Mouse (Mus musculus): ENCODE measurements around the gene Ftl1. TPM values are rescaled to one million over a fixed set of nuclear protein-coding genes. Genes with fewer than 3 reads are reported as not detected.

Ftl1 gene
- total and polyA plus RNA-seq, 3 experiments, result 1,416 to 2,290 TPM; not detected in 1

DNA sequence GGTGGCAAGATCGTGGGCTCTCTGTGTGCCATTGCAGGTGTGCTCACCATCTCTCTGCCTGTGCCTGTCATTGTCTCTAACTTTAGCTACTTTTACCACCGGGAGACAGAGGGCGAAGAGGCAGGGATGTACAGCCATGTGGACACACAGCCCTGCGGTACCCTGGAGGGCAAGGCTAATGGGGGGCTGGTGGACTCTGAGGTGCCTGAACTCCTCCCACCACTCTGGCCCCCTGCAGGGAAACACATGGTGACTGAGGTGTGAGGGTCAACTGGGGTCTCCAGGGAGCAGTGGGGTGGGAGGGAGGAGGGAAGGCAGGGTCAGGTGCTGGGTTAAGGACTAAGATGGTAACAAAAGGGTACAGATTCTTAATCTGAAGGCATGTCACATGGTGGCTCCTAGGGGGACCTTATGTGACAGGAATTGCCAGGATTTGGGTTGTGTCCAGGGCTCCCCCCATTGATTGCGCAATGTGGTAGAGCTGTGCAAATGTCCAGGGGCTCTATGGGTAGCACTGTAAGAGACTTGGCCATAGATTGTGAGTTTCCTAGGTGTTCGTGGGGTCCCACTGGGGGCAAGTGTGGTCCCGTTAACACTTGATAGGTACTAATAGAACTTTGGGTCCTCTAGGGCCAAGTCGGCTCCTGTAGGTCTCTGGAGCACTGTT lies 50.1 kb downstream of the Ftl1 start:
- no peaks in the 10 kb centered on the region for H3K9me3 ChIP-seq (replicated peaks; ENCODE audit: insufficient read depth, low read length)
- H3K27ac ChIP-seq (ENCODE audit: control insufficient read depth, low read depth, low read length), result no peak overlapping the region
- no peak overlapping the region for H3K4me3 ChIP-seq (ENCODE audit: control insufficient read depth in 1 of 2, insufficient read depth in 1 of 2, low read depth in 2 of 2, low read length in 2 of 2)
- TF ChIP-seq SMC3 (IDR thresholded peaks at IDR 0.05; ENCODE audit: low read depth, low read length) (no peak), TCF12 (IDR thresholded peaks at IDR 0.05; ENCODE audit: low read depth, low read length) (no peak), TBP (IDR thresholded peaks at IDR 0.05; ENCODE audit: low read depth, low read length) (no peak), GABPA (IDR thresholded peaks at IDR 0.05; ENCODE audit: low read depth, low read length) (no peak), HCFC1 (IDR thresholded peaks at IDR 0.05; ENCODE audit: low read depth, low read length) (no peak), POLR2A (IDR thresholded peaks at IDR 0.05; ENCODE audit: control insufficient read depth in 1 of 2, insufficient read depth in 1 of 2, low read depth in 1 of 2, low read length in 2 of 2, poor library complexity in 1 of 2) (no peak), BHLHE40 (IDR thresholded peaks at IDR 0.05; ENCODE audit: borderline replicate concordance, low read depth, low read length) (no peak), GATA1 (IDR thresholded peaks at IDR 0.05; ENCODE audit: low read depth, low read length) (no peak), SIN3A (IDR thresholded peaks at IDR 0.05; ENCODE audit: low read length) (no peak), TAL1 (IDR thresholded peaks at IDR 0.05; ENCODE audit: low read length) (no peak), ZMIZ1 (IDR thresholded peaks at IDR 0.05; ENCODE audit: low read depth, low read length) (no peak), POLR2AphosphoS2 (IDR thresholded peaks at IDR 0.05; ENCODE audit: low read length) (no peak), MAZ (IDR thresholded peaks at IDR 0.05; ENCODE audit: low read depth, low read length) (no peak), MAX (IDR thresholded peaks at IDR 0.05; ENCODE audit: low read length) (no peak), ZC3H11A (IDR thresholded peaks at IDR 0.05; ENCODE audit: low read depth, low read length) (no peak), ZNF384 (IDR thresholded peaks at IDR 0.05; ENCODE audit: low read depth, low read length) (no peak)
- H3K4me1 ChIP-seq (ENCODE audit: control insufficient read depth in 1 of 2, insufficient read depth in 2 of 2, low read length in 2 of 2), result peaks cover 7 to 10% of the 10 kb centered on the region in 2 experiments; a peak in 2 of 4 replicates
- no peaks in the 10 kb centered on the region; a peak in 1 of 4 replicates for H3K36me3 ChIP-seq (ENCODE audit: control insufficient read depth in 1 of 2, insufficient read depth in 2 of 2, low read length in 2 of 2)
- peaks cover 0 to 3% of the 10 kb centered on the region in 2 experiments; a peak in 2 of 4 replicates for H3K27me3 ChIP-seq (ENCODE audit: control insufficient read depth in 1 of 2, insufficient read depth in 2 of 2, low read length in 2 of 2)
- no peaks in the 10 kb centered on the region; the same call in 1 of the 2 replicates for H3K79me2 ChIP-seq (ENCODE audit: control insufficient read depth, insufficient read depth, low read length, poor library complexity)
- no peak for DNase-seq (ENCODE audit: low read depth, low spot score)
- H3K9ac ChIP-seq (ENCODE audit: control insufficient read depth, low read depth, low read length, poor library complexity, severe bottlenecking), result no peak overlapping the region

GRCm38 (mm10) chr7:45408949-45409348 lies 50.7 kb downstream of the Ftl1 start:
- peaks cover 0 to 3% of the 10 kb centered on the region in 2 experiments; a peak in 2 of 4 replicates for H3K27me3 ChIP-seq (ENCODE audit: control insufficient read depth in 1 of 2, insufficient read depth in 2 of 2, low read length in 2 of 2)

More at GRCm38 (mm10) chr7:45408949-45409348, 50.7 kb downstream of the Ftl1 start:
- no peaks in the 10 kb centered on the region; a peak in 1 of 4 replicates for H3K36me3 ChIP-seq (ENCODE audit: control insufficient read depth in 1 of 2, insufficient read depth in 2 of 2, low read length in 2 of 2)
- TF ChIP-seq TAL1 (IDR thresholded peaks at IDR 0.05; ENCODE audit: low read length), result no peak
- TF ChIP-seq SIN3A (IDR thresholded peaks at IDR 0.05; ENCODE audit: low read length), result no peak
- no peak for TF ChIP-seq SMC3 (IDR thresholded peaks at IDR 0.05; ENCODE audit: low read depth, low read length)
- TF ChIP-seq CHD2 (IDR thresholded peaks at IDR 0.05; ENCODE audit: low read length), result no peak
- TF ChIP-seq HCFC1 (IDR thresholded peaks at IDR 0.05; ENCODE audit: low read depth, low read length), result no peak
- TF ChIP-seq MAX (IDR thresholded peaks at IDR 0.05; ENCODE audit: low read length), result no peak
- no peak for TF ChIP-seq E2F4 (IDR thresholded peaks at IDR 0.05; ENCODE audit: borderline replicate concordance, low read depth, low read length)
- TF ChIP-seq ZNF384 (IDR thresholded peaks at IDR 0.05; ENCODE audit: low read depth, low read length), result no peak
- TF ChIP-seq GATA1 (IDR thresholded peaks at IDR 0.05; ENCODE audit: low read depth, low read length), result no peak
- no peak for TF ChIP-seq BHLHE40 (IDR thresholded peaks at IDR 0.05; ENCODE audit: borderline replicate concordance, low read depth, low read length)
- no peak for TF ChIP-seq ZKSCAN1 (IDR thresholded peaks at IDR 0.05; ENCODE audit: low read depth, low read length)
- no peak for TF ChIP-seq UBTF (IDR thresholded peaks at IDR 0.05; ENCODE audit: borderline replicate concordance, insufficient read depth, low read depth, low read length)
- TF ChIP-seq TCF12 (IDR thresholded peaks at IDR 0.05; ENCODE audit: low read depth, low read length), result no peak
- TF ChIP-seq ZC3H11A (IDR thresholded peaks at IDR 0.05; ENCODE audit: low read depth, low read length), result no peak
- TF ChIP-seq POLR2A (IDR thresholded peaks at IDR 0.05; ENCODE audit: control insufficient read depth in 1 of 2, insufficient read depth in 1 of 2, low read depth in 1 of 2, low read length in 2 of 2, poor library complexity in 1 of 2), result no peak
- no peak for TF ChIP-seq MAFK (IDR thresholded peaks at IDR 0.05; ENCODE audit: borderline replicate concordance, low read depth, low read length)
- no peak for TF ChIP-seq ELF1 (IDR thresholded peaks at IDR 0.05; ENCODE audit: low read depth, low read length)
- TF ChIP-seq TBP (IDR thresholded peaks at IDR 0.05; ENCODE audit: low read depth, low read length), result no peak
- no peak for TF ChIP-seq JUND (IDR thresholded peaks at IDR 0.05; ENCODE audit: low read depth, low read length)
- no peak for DNase-seq (ENCODE audit: low read depth, low spot score)
- no peak overlapping the region for H3K4me3 ChIP-seq (ENCODE audit: control insufficient read depth in 1 of 2, insufficient read depth in 1 of 2, low read depth in 2 of 2, low read length in 2 of 2)
- H3K27ac ChIP-seq (ENCODE audit: control insufficient read depth, low read depth, low read length), result no peak overlapping the region
- H3K79me2 ChIP-seq (ENCODE audit: control insufficient read depth, insufficient read depth, low read length, poor library complexity), result no peaks in the 10 kb centered on the region; the same call in 1 of the 2 replicates
- H3K9ac ChIP-seq (ENCODE audit: control insufficient read depth, low read depth, low read length, poor library complexity, severe bottlenecking), result no peak overlapping the region
- H3K4me1 ChIP-seq (ENCODE audit: control insufficient read depth in 1 of 2, insufficient read depth in 2 of 2, low read length in 2 of 2), result peaks cover 3 to 8% of the 10 kb centered on the region in 2 experiments; a peak in 1 of 4 replicates
- H3K9me3 ChIP-seq (replicated peaks; ENCODE audit: insufficient read depth, low read length), result no peaks in the 10 kb centered on the region
